Mouse (Mus musculus): ENCODE results near the gene Zbtb18. TPM values are rescaled to one million over a fixed set of nuclear protein-coding genes. Genes with fewer than 3 reads are reported as not detected.

Gene Zbtb18
- total RNA-seq (2021): 10 to 100 TPM; 84.3 to 88.7 TPM
- long read RNA-seq, experiment 1, full-length matches to known transcripts: 27 of 37 reads
- long read RNA-seq, experiment 1, partial matches to known transcripts: 2 of 37 reads
- long read RNA-seq, experiment 1, other reads (novel, unspliced or antisense): 8 of 37 reads
- long read RNA-seq, experiment 2, full-length matches to known transcripts: 31 of 41 reads
- long read RNA-seq, experiment 2, partial matches to known transcripts: 3 of 41 reads
- long read RNA-seq, experiment 2, other reads (novel, unspliced or antisense): 7 of 41 reads

GRCm38 (mm10) chr1:177442196-177442808 lies at the start of gene Zbtb18:
TSS of gene Zbtb18 (plus strand) at chr1:177442351.
- DNase-seq: no peak

- no peak for DNase-seq
Observed at GRCm38 (mm10) chr1:177397455-177397854, 44.7 kb upstream of the Zbtb18 start.

GRCm38 (mm10) chr1:177405170-177405569 lies 37.0 kb upstream of the Zbtb18 start:
- no peak for DNase-seq

GRCm38 (mm10) chr1:177408690-177409089 lies 33.5 kb upstream of the Zbtb18 start:
- peak; percentile 12 for DNase-seq

- no peak for DNase-seq
Observed at GRCm38 (mm10) chr1:177410769-177411348, 31.3 kb upstream of the Zbtb18 start.

GRCm38 (mm10) chr1:177411359-177412358 lies 30.5 kb upstream of the Zbtb18 start:
- DNase-seq: no peak

GRCm38 (mm10) chr1:177419331-177419730 lies 22.8 kb upstream of the Zbtb18 start:
- DNase-seq: no peak

GRCm38 (mm10) chr1:177420126-177420525 lies 22.0 kb upstream of the Zbtb18 start:
- no peak for DNase-seq

GRCm38 (mm10) chr1:177427862-177428261 lies 14.3 kb upstream of the Zbtb18 start:
- no peak for DNase-seq

- no peak for DNase-seq
Observed at GRCm38 (mm10) chr1:177428338-177428737, 13.8 kb upstream of the Zbtb18 start.

GRCm38 (mm10) chr1:177429067-177429466 lies 13.1 kb upstream of the Zbtb18 start:
- DNase-seq: no peak

GRCm38 (mm10) chr1:177440411-177440810 lies 1.7 kb upstream of the Zbtb18 start:
- no peak for DNase-seq

- no peak for DNase-seq
Observed at GRCm38 (mm10) chr1:177440981-177441491, 1.1 kb upstream of the Zbtb18 start.

GRCm38 (mm10) chr1:177441492-177442195 lies 507 bp upstream of the Zbtb18 start:
- DNase-seq: peak; percentile 98

- peak; percentile 34 for DNase-seq
Observed at GRCm38 (mm10) chr1:177442821-177443723, 921 bp downstream of the Zbtb18 start.

GRCm38 (mm10) chr1:177443724-177444482 lies 1.8 kb downstream of the Zbtb18 start:
- no peak for DNase-seq

- no peak for DNase-seq
Observed at GRCm38 (mm10) chr1:177444483-177444810, 2.3 kb downstream of the Zbtb18 start.

- no peak for DNase-seq
Observed at GRCm38 (mm10) chr1:177444941-177445340, 2.8 kb downstream of the Zbtb18 start.

GRCm38 (mm10) chr1:177445461-177446130 lies 3.4 kb downstream of the Zbtb18 start:
- DNase-seq: no peak

Measured in gastrocnemius, postnatal 10 days (tissue).